ENCODE assay signal across 15 mouse cellular contexts in genomic region chr10:85473871-85474270, GRCm38 (mm10).
DNase-seq lines count a peak whose midpoint lies in the region; ATAC-seq and TF ChIP-seq lines count a peak whose summit lies in the region.
"Had no signal": no experiment of that assay in that cellular context is flagged by ENCODE, and none has a peak within 500 bp of the region (broad histone marks: within the 10 kb centered on the region; RNA-seq: fewer than 3 reads in every experiment).

No protein-coding gene starts in this region.

- WGBS in kidney, embryonic 15.5 days, result 62% methylated on average over 3 of the region's 3 CpGs
- 62% methylated on average over 3 of the region's 3 CpGs for WGBS in midbrain, postnatal 0 days

- ATAC-seq in kidney, embryonic 15.5 days (replicated peaks; ENCODE audit: low FRiP score), result no peak
- no peak for ATAC-seq in midbrain, postnatal 0 days (ENCODE audit: low FRiP score)

- H3K9me3 ChIP-seq in kidney, embryonic 15.5 days (replicated peaks), result no peaks in the 10 kb centered on the region
- H3K9me3 ChIP-seq in midbrain, postnatal 0 days (ENCODE audit: low read length), result no peaks in the 10 kb centered on the region
- H3K9me3 ChIP-seq: neural tube, embryonic 12.5 days had no signal

- no peak overlapping the region for H3K4me3 ChIP-seq in kidney, embryonic 15.5 days (replicated peaks)
- H3K4me3 ChIP-seq in midbrain, postnatal 0 days (ENCODE audit: low read depth, low read length), result no peak overlapping the region
- H3K4me3 ChIP-seq: heart, adult 2 months; neural tube, embryonic 12.5 days had no signal

- H3K9ac ChIP-seq in kidney, embryonic 15.5 days, result no peak overlapping the region
- H3K9ac ChIP-seq in midbrain, postnatal 0 days (replicated peaks; ENCODE audit: low read length, poor library complexity, severe bottlenecking), result no peak overlapping the region
- H3K9ac ChIP-seq: liver, embryonic 14.5 days; neural tube, embryonic 12.5 days had no signal

- H3K27me3 ChIP-seq in kidney, embryonic 15.5 days, result no peaks in the 10 kb centered on the region
- no peaks in the 10 kb centered on the region for H3K27me3 ChIP-seq in midbrain, postnatal 0 days (ENCODE audit: insufficient read depth, low read length)
- H3K27me3 ChIP-seq: neural tube, embryonic 12.5 days had no signal

- intact Hi-C loops in heart, postnatal 36 days (cut with DNase I), result no loop called here

- no peak for TF ChIP-seq CTCF in midbrain, postnatal 0 days (IDR thresholded peaks at IDR 0.05)

- peak overlapping the region; percentile 45 for H3K27ac ChIP-seq in kidney, embryonic 15.5 days
- peak overlapping the region; percentile 9; the same call in 1 of the 2 replicates for H3K27ac ChIP-seq in midbrain, postnatal 0 days (ENCODE audit: low read depth, low read length)
- H3K27ac ChIP-seq: heart, adult 2 months; liver, embryonic 14.5 days; neural tube, embryonic 12.5 days had no signal

- peak; percentile 57 to 65 for DNase-seq in cerebellum, postnatal 14 days
- no peak for DNase-seq in cerebellum, adult 8-10 months
- DNase-seq in kidney, adult 11 months, result no peak
- DNase-seq in retina, postnatal 1 day, result peak; percentile 61
- DNase-seq in retina, embryonic 14.5 days (ENCODE audit: low spot score), result no peak
- DNase-seq in midbrain, postnatal 0 days (ENCODE audit: low spot score), result peak; percentile 70
- DNase-seq in heart, postnatal 36 days, result no peak
- DNase-seq: adrenal gland, adult 8-10 months; heart, adult 2 months; heart, postnatal 14 days; kidney, adult 18-20 months; lung, postnatal 10 days had no signal

- H3K4me2 ChIP-seq in kidney, embryonic 15.5 days, result no peak overlapping the region
- no peak overlapping the region for H3K4me2 ChIP-seq in midbrain, postnatal 0 days (ENCODE audit: low read depth, low read length, poor library complexity, severe bottlenecking)
- H3K4me2 ChIP-seq: neural tube, embryonic 12.5 days had no signal

- H3K36me3 ChIP-seq in kidney, embryonic 15.5 days, result no peaks in the 10 kb centered on the region
- no peaks in the 10 kb centered on the region for H3K36me3 ChIP-seq in midbrain, postnatal 0 days (ENCODE audit: insufficient read depth, low read length)
- H3K36me3 ChIP-seq: neural tube, embryonic 12.5 days had no signal

- H3K4me1 ChIP-seq in kidney, embryonic 15.5 days, result peaks cover 13% of the 10 kb centered on the region
- H3K4me1 ChIP-seq in midbrain, postnatal 0 days (ENCODE audit: insufficient read depth, low read length), result no peaks in the 10 kb centered on the region
- H3K4me1 ChIP-seq: neural tube, embryonic 12.5 days had no signal

Comparison
In these comparisons a context has a peak if more than half of its experiments do, and no peak if none do; other contexts are left out.
1. DNase-seq: peak in cerebellum, postnatal 14 days (2 of 2), retina, postnatal 1 day (single experiment) and midbrain, postnatal 0 days (single experiment); none in cerebellum, adult 8-10 months (single experiment), kidney, adult 11 months (single experiment), retina, embryonic 14.5 days (single experiment) and heart, postnatal 36 days (0 of 2).